Mouse (Mus musculus) lung, postnatal 0 days (tissue): ENCODE data around the gene Wnt2. TPM values are rescaled to one million over a fixed set of nuclear protein-coding genes. Genes with fewer than 3 reads are reported as not detected.

Experiments used
- ATAC-seq: fragments of 200-750 bp; cut with Nextera tagmentation; 2 replicates; pipeline ENCODE4 v1.8.0; 2017; ENCODE audit warnings: moderate library complexity
- DNase-seq: peaks from one replicate; pipeline ENCODE4 v3.0.0-alpha.2; 2016; ENCODE audit warnings: low spot score
- H3K27ac ChIP-seq: fragments of 300-500 bp; sonication (generic); 2 replicates; pipeline ENCODE4 v1.5.1; 2014; ENCODE audit warnings: antibody characterized with exemption, mild to moderate bottlenecking, low read length, mixed read lengths
- H3K27me3 ChIP-seq: fragments of 300-500 bp; sonication (generic); replicated peaks from 2 replicates; pipeline ENCODE4 v1.6.1; 2014; ENCODE audit warnings: low read length, mixed read lengths; ENCODE audit not compliant: insufficient read depth
- H3K36me3 ChIP-seq: fragments of 300-500 bp; sonication (generic); 2 replicates; pipeline ENCODE4 v1.6.1; 2014; ENCODE audit warnings: low read length, mixed read lengths; ENCODE audit not compliant: insufficient read depth
- H3K4me1 ChIP-seq: fragments of 300-500 bp; sonication (generic); 2 replicates; pipeline ENCODE4 v1.6.1; 2014; ENCODE audit warnings: antibody characterized with exemption, low read depth, low read length, mixed read lengths; ENCODE audit not compliant: insufficient read depth
- H3K4me2 ChIP-seq: fragments of 300-500 bp; sonication (generic); replicated peaks from 2 replicates; pipeline ENCODE4 v1.6.1; 2014; ENCODE audit warnings: low read depth, mild to moderate bottlenecking, low read length, moderate library complexity, mixed read lengths
- H3K4me3 ChIP-seq: fragments of 300-500 bp; sonication (generic); 2 replicates; pipeline ENCODE4 v1.5.1; 2014; ENCODE audit warnings: low read depth, low read length
- H3K9ac ChIP-seq: fragments of 300-500 bp; sonication (generic); replicated peaks from 2 replicates; pipeline ENCODE4 v1.6.1; 2014; ENCODE audit warnings: low read depth, mild to moderate bottlenecking
- H3K9me3 ChIP-seq: fragments of 300-500 bp; sonication (generic); 2 replicates; pipeline ENCODE4 v1.6.1; 2016; ENCODE audit warnings: low read length, mixed read lengths
- CTCF ChIP-seq: IDR thresholded peaks from 2 replicates; pipeline ENCODE4 v1.5.1; 2016; ENCODE audit warnings: antibody characterized with exemption, mild to moderate bottlenecking
- EP300 ChIP-seq: IDR thresholded peaks from 2 replicates; pipeline ENCODE4 v1.6.1; 2016; ENCODE audit warnings: antibody characterized with exemption, mild to moderate bottlenecking, control low read depth
- WGBS: fragments of 180-500 bp; shearing (Covaris S2); extraction: QIAGEN DNeasy Blood & Tissue Kit; methylation state at CpG from one replicate; pipeline ENCODE4 v1.1.7; 2014; 5-methylcytosine and 5-hydroxymethylcytosine counted together
- polyA plus RNA-seq: library from polyadenylated mRNA; unstranded; fragments of >200 nt; fragmentation: Nextera tagmentation; extraction: Ambion mirVana; gene quantifications from 2 replicates; pipeline ENCODE4 v1.2.1, GENCODE M21; 2015

Wnt2 gene
- polyA plus RNA-seq, 1 experiment from 2014 or later, result 54.6 TPM

DNA sequence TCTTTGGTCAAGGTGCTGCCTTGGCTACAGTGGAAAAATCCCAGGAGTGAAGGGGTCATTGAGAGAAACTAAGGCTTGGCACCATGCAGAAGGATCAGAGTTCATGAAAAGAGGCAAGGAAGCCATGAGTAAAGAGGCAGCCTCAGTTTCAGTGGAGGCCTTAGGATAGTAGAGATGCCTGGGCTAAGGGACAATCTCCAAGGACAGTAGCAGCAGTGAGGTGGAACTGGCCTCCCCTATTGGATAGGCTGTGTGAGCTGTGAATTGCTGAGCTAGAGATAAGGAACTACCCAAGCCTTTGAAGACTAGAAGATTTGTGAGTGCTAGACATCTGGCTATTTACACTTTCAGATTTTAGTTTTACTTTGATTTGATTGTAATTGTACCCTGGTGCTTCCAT is 59.0 kb downstream of the Wnt2 start:
- Histone ChIP-seq H3K4me1 (no peaks in the 10 kb centered on the region), H3K27me3 (no peaks in the 10 kb centered on the region), H3K4me2 (no peak overlapping the region), H3K27ac (no peak overlapping the region), H3K9me3 (no peaks in the 10 kb centered on the region), H3K36me3 (no peaks in the 10 kb centered on the region), H3K4me3 (no peak overlapping the region), H3K9ac (no peak overlapping the region)
- no peak for DNase-seq
- no peak for ATAC-seq
- TF ChIP-seq CTCF, result no peak
- TF ChIP-seq EP300, result no peak

GRCm38 (mm10) chr6:17969815-17970214 is 60.6 kb downstream of the Wnt2 start:
- DNase-seq (no peak), ATAC-seq (no peak)
- no peaks in the 10 kb centered on the region for H3K27me3 ChIP-seq
- no peak overlapping the region for H3K4me3 ChIP-seq
- 92% methylated on average over 1 of the region's 1 CpGs for WGBS
- H3K4me2 ChIP-seq, result no peak overlapping the region
- no peak overlapping the region for H3K9ac ChIP-seq
- no peak overlapping the region for H3K27ac ChIP-seq
- H3K36me3 ChIP-seq, result no peaks in the 10 kb centered on the region
- no peaks in the 10 kb centered on the region for H3K9me3 ChIP-seq
- H3K4me1 ChIP-seq, result no peaks in the 10 kb centered on the region
- no peak for TF ChIP-seq EP300
- no peak for TF ChIP-seq CTCF

DNA sequence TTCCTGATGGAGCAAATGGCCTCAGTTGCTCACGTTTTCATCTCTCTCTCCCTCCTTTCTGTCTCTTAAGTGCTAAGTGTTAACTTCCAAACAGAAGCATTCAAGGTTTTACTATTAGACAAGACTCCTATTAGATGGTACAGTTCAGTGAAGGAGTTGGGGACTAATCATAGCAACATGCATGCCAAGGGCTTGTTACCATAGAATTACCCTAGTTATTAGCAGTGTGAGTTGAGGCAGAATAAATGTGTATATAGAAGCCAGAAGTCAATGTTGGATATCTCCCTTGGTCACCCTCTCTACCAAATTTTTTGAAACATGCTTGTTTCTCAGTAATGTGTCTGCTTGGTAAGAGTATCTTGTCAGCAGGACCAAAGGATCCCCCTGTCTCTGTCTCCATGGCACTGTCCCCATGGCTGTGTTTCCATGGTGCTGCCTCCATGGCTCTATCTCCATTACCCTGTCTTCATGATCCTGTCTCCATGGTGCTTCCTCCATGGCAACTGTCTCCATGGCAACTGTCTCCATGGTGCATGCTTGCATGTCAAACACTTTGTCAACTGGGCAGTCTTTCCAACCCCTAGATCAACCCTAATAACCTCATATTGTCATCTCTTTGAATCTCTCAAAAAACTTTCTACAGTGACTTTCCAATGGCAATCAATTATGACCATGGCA is 61.8 kb downstream of the Wnt2 start:
- H3K9ac ChIP-seq, result no peak overlapping the region
- no peak overlapping the region for H3K4me2 ChIP-seq
- TF ChIP-seq CTCF (no peak), EP300 (no peak)
- no peaks in the 10 kb centered on the region for H3K4me1 ChIP-seq
- 66% methylated on average over 1 of the region's 1 CpGs for WGBS
- H3K36me3 ChIP-seq, result no peaks in the 10 kb centered on the region
- no peak overlapping the region for H3K4me3 ChIP-seq
- ATAC-seq, result no peak
- no peaks in the 10 kb centered on the region for H3K27me3 ChIP-seq
- H3K9me3 ChIP-seq, result no peaks in the 10 kb centered on the region
- H3K27ac ChIP-seq, result no peak overlapping the region
- DNase-seq, result no peak

GRCm38 (mm10) chr6:17963455-17963854 is 66.9 kb downstream of the Wnt2 start:
- Histone ChIP-seq H3K9ac (no peak overlapping the region), H3K4me2 (no peak overlapping the region), H3K27ac (no peak overlapping the region), H3K4me3 (no peak overlapping the region), H3K27me3 (no peaks in the 10 kb centered on the region), H3K9me3 (no peaks in the 10 kb centered on the region), H3K36me3 (no peaks in the 10 kb centered on the region), H3K4me1 (no peaks in the 10 kb centered on the region)
- DNase-seq (peak; percentile 51), ATAC-seq (peak; percentile 48)
- TF ChIP-seq CTCF, result no peak
- peak; percentile 34; the same call in 1 of the 2 replicates for TF ChIP-seq EP300
- 50% methylated on average over 3 of the region's 3 CpGs for WGBS

GRCm38 (mm10) chr6:17951779-17952178 is 78.6 kb downstream of the Wnt2 start:
- no peaks in the 10 kb centered on the region for H3K4me1 ChIP-seq
- no peak for TF ChIP-seq CTCF
- no peak for TF ChIP-seq EP300
- no peak overlapping the region for H3K27ac ChIP-seq
- no peak overlapping the region for H3K4me3 ChIP-seq
- H3K36me3 ChIP-seq, result no peaks in the 10 kb centered on the region
- DNase-seq (no peak), ATAC-seq (no peak)
- WGBS, result 84% methylated on average over 8 of the region's 8 CpGs
- no peaks in the 10 kb centered on the region for H3K9me3 ChIP-seq
- 0 out of 2 replicates have a peak, but pooled peaks cover 5% of the 10 kb centered on the region for H3K27me3 ChIP-seq
- H3K9ac ChIP-seq, result no peak overlapping the region
- no peak overlapping the region for H3K4me2 ChIP-seq

DNA sequence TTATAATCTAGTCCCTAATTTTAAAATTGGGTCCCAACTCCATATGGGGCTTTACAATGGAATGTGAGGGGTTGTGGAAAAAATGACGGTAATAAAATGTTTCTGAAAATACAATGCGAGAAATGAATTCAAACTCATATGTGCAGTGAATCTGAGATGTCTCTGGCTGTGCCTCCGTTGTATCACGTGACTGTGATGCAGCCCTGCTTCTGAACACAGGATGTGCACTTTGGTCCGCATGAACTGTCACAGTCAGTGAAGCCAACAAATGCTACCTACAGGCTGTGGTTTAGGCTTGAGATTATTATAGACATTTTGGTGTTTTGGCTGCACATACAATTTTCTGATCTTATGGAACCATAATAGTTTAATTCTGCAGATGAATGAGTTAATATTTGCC is 81.3 kb downstream of the Wnt2 start:
- WGBS, result 78% methylated on average over 5 of the region's 5 CpGs
- Histone ChIP-seq H3K4me1 (no peaks in the 10 kb centered on the region), H3K36me3 (no peaks in the 10 kb centered on the region), H3K27me3 (0 out of 2 replicates have a peak, but pooled peaks cover 5% of the 10 kb centered on the region), H3K9ac (no peak overlapping the region), H3K27ac (no peak overlapping the region), H3K9me3 (no peaks in the 10 kb centered on the region), H3K4me2 (no peak overlapping the region), H3K4me3 (no peak overlapping the region)
- TF ChIP-seq EP300 (no peak), CTCF (no peak)
- ATAC-seq (no peak), DNase-seq (no peak)
